Mouse (Mus musculus) myocyte (in vitro differentiated cells): Measurements from ENCODE around the gene Cyth3. TPM values are rescaled to one million over a fixed set of nuclear protein-coding genes. Genes with fewer than 3 reads are reported as not detected.

Source experiments
- H3K27me3 ChIP-seq: one replicate; pipeline ENCODE4 v1.6.1; 2011; ENCODE audit not compliant: control insufficient read depth, insufficient read depth, insufficient read length
- H3K36me3 ChIP-seq: one replicate; pipeline ENCODE4 v1.6.1; 2011; ENCODE audit not compliant: control insufficient read depth, insufficient read depth
- H3K4me2 ChIP-seq: one replicate; pipeline ENCODE4 v1.6.1; 2011; ENCODE audit warnings: low read depth, control low read depth
- H3K4me3 ChIP-seq: one replicate; pipeline ENCODE4 v1.5.1; 2011; ENCODE audit warnings: mild to moderate bottlenecking, control low read depth, moderate library complexity
- H3K79me2 ChIP-seq: one replicate; pipeline ENCODE4 v1.6.1; 2011; ENCODE audit not compliant: control insufficient read depth, insufficient read depth
- H3ac ChIP-seq: one replicate; pipeline ENCODE4 v1.6.1; 2011; ENCODE audit not compliant: control insufficient read depth, insufficient read length
- CEBPB ChIP-seq: IDR thresholded peaks from 2 replicates; pipeline ENCODE4 v1.6.1; 2011; ENCODE audit warnings: mild to moderate bottlenecking, moderate library complexity; ENCODE audit not compliant: poor library complexity, insufficient read depth, severe bottlenecking
- E2F4 ChIP-seq: IDR thresholded peaks from one replicate; pipeline ENCODE4 v1.6.1; 2011; ENCODE audit warnings: mild to moderate bottlenecking, control low read depth, moderate library complexity; ENCODE audit not compliant: insufficient read depth
- MAX ChIP-seq: IDR thresholded peaks from one replicate; pipeline ENCODE4 v1.6.1; 2011; ENCODE audit warnings: low read depth, mild to moderate bottlenecking, control low read depth
- MYOD1 ChIP-seq, 3 experiments: IDR thresholded peaks; one replicate each; pipeline ENCODE4 v1.6.1; 2011; ENCODE audit warnings: control low read depth in 2 of 3, low read depth in 2 of 3, mild to moderate bottlenecking in 2 of 3, moderate library complexity in 1 of 3; ENCODE audit not compliant: insufficient read length in 2 of 3, control insufficient read depth in 1 of 3
- MYOG ChIP-seq, 3 experiments: IDR thresholded peaks; one replicate each; pipeline ENCODE4 v1.6.1; 2011; ENCODE audit warnings: control low read depth in 2 of 3, low read depth in 2 of 3, mild to moderate bottlenecking in 2 of 3; ENCODE audit not compliant: insufficient read length in 2 of 3, control insufficient read depth in 1 of 3, insufficient read depth in 1 of 3
- POLR2A ChIP-seq: IDR thresholded peaks from one replicate; pipeline ENCODE4 v1.6.1; 2011; ENCODE audit warnings: low read depth, mild to moderate bottlenecking, control low read depth, moderate library complexity; ENCODE audit not compliant: insufficient read length
- POLR2AphosphoS2 ChIP-seq: IDR thresholded peaks from one replicate; pipeline ENCODE4 v1.6.1; 2011; ENCODE audit warnings: low read depth, control low read depth; ENCODE audit not compliant: insufficient read length
- REST ChIP-seq: IDR thresholded peaks from one replicate; pipeline ENCODE4 v1.6.1; 2011; ENCODE audit warnings: mild to moderate bottlenecking, control low read depth, moderate library complexity; ENCODE audit not compliant: insufficient read depth, insufficient read length
- SRF ChIP-seq: IDR thresholded peaks from one replicate; pipeline ENCODE4 v1.6.1; 2011; ENCODE audit warnings: low read depth; ENCODE audit not compliant: control insufficient read depth, insufficient read length
- TCF12 ChIP-seq: IDR thresholded peaks from one replicate; pipeline ENCODE4 v1.6.1; 2011; ENCODE audit warnings: mild to moderate bottlenecking, control low read depth; ENCODE audit not compliant: poor library complexity, insufficient read depth, severe bottlenecking
- TCF3 ChIP-seq: IDR thresholded peaks from one replicate; pipeline ENCODE4 v1.6.1; 2011; ENCODE audit warnings: low read depth, control low read depth; ENCODE audit not compliant: insufficient read length
- USF1 ChIP-seq: IDR thresholded peaks from one replicate; pipeline ENCODE4 v1.6.1; 2011; ENCODE audit warnings: low read depth, mild to moderate bottlenecking, control low read depth, moderate library complexity
- polyA plus RNA-seq: library from polyadenylated mRNA; unstranded; fragments of >200 nt; fragmentation: generic; extraction: Trizol; gene quantifications from one replicate; pipeline ENCODE4 v1.2.1, GENCODE M21; 2012; ENCODE audit warnings: missing spikeins

The Cyth3 gene
- polyA plus RNA-seq, 1 experiment, result 18.5 TPM

DNA sequence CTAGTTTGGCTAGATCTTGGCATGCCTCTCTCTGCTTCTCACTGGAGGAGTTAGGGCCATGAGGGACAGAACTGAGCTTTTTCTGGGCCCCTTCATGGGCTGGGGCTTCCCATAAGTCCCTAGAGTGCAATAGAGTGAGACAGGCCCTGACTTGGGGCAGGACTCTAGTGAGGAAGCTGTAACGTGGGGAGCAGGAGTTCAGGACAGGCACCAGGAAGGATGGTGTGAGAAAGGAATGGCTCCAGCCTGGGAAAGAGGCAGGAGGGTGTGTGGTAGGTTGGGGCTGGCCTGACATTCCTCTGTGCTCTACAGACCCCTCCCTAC, 83.4 kb downstream of the Cyth3 start:
- H3K4me3 ChIP-seq, result no peak overlapping the region
- no peaks in the 10 kb centered on the region for H3K27me3 ChIP-seq
- H3ac ChIP-seq, result no peak overlapping the region
- no peak overlapping the region for H3K4me2 ChIP-seq
- peaks cover 12% of the 10 kb centered on the region for H3K36me3 ChIP-seq
- TF ChIP-seq MYOD1 (IDR thresholded peaks at IDR 0.05; ENCODE audit: control insufficient read depth in 1 of 3, insufficient read length in 2 of 3, low read depth in 2 of 3), result no peak
- TF ChIP-seq USF1, result no peak
- TF ChIP-seq E2F4, result no peak
- no peak for TF ChIP-seq TCF3
- no peak for TF ChIP-seq CEBPB
- TF ChIP-seq MYOG (IDR thresholded peaks at IDR 0.05; ENCODE audit: control insufficient read depth in 1 of 3, insufficient read depth in 1 of 3, insufficient read length in 2 of 3, low read depth in 2 of 3), result no peak
- TF ChIP-seq SRF, result no peak
- H3K79me2 ChIP-seq, result no peaks in the 10 kb centered on the region

DNA sequence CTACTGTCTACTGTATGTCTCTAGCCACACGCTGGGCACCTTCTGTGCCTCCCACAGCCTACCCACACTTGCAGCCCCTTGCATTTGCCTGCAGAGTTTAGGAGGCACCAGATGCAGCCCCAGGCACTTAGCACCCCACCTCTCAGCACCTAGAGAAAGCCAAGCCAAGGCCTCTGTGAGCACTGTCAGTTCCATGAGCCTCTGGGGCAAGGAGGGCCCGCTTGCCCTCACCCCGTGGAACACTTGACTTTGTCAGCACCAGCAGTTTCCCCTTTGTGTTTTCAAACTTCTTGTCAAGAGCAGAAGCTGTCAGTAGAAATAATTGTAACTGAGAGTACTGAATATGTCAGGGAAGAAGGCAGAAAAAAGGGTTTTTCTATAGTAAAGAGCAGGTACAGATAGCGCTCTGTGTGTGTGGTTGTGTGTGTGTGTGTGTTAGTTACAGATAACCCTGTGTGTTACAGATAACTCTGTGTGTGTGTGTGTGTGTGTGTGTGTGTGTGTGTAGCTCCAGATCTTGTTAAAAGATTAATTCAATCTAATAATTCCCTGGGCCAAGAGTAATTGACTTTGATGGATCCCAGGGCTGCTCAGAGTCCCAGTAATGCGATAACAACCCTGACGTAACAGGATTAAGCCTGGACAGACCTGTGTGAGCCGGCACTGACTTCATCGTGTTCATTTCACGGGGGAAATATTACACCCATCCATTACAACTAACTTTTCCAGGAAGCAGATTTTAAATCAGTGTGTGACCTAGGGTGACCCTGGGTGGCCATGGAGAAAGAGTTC, 84.0 kb downstream of the Cyth3 start:
- Histone ChIP-seq H3K4me2 (no peak overlapping the region), H3K27me3 (no peaks in the 10 kb centered on the region), H3K4me3 (no peak overlapping the region), H3ac (no peak overlapping the region), H3K36me3 (peaks cover 15% of the 10 kb centered on the region), H3K79me2 (no peaks in the 10 kb centered on the region)
- no peak for TF ChIP-seq POLR2AphosphoS2
- no peak for TF ChIP-seq TCF3
- no peak for TF ChIP-seq TCF12
- TF ChIP-seq POLR2A, result no peak
- no peak for TF ChIP-seq SRF

DNA sequence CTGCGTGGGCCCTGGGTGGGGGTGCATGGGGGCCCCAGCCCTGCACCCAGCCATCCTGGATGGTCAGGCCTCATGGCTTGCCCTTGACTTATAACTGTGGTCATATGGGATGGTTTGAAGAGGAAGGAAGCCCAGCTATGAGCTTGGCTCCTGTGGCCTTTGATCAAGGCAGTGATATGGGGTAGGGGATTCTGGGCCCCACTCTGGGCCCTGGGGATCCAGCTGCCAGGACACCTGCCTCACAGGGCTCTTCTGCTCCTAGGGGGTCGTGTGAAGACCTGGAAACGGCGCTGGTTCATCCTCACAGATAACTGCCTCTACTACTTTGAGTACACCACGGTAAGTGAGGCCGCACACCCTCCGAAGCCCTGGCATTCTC, 84.6 kb downstream of the Cyth3 start:
- TF ChIP-seq TCF3, result no peak
- TF ChIP-seq POLR2A, result no peak
- TF ChIP-seq E2F4, result no peak
- TF ChIP-seq MYOG (IDR thresholded peaks at IDR 0.05; ENCODE audit: control insufficient read depth in 1 of 3, insufficient read depth in 1 of 3, insufficient read length in 2 of 3, low read depth in 2 of 3), result no peak
- TF ChIP-seq MYOD1 (IDR thresholded peaks at IDR 0.05; ENCODE audit: control insufficient read depth in 1 of 3, insufficient read length in 2 of 3, low read depth in 2 of 3), result no peak
- no peak for TF ChIP-seq USF1
- TF ChIP-seq CEBPB, result no peak
- no peak for TF ChIP-seq REST
- TF ChIP-seq MAX, result no peak
- Histone ChIP-seq H3K4me3 (no peak overlapping the region), H3K27me3 (no peaks in the 10 kb centered on the region), H3K36me3 (peaks cover 20% of the 10 kb centered on the region), H3K79me2 (no peaks in the 10 kb centered on the region), H3ac (no peak overlapping the region), H3K4me2 (no peak overlapping the region)

DNA sequence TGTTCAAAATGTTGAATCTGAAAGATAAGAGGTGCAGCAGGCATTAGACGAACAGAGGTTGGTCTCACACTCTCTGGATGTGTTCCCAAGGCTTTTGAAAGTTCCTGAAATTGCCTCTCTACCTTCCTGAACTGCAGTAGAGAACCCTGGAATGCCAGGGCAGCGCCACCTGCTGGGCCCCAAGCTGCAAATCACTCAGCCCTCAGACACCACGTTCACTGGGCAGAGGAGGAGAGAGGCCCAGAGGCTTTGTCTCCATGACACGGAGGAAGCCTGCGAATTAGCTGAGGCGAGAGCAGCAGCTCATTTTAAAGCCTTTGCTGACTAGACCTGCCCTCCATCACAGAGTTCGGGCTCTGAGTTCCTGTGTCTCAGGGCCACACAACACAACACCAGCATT, 89.1 kb downstream of the Cyth3 start:
- no peak for TF ChIP-seq MYOD1 (IDR thresholded peaks at IDR 0.05; ENCODE audit: control insufficient read depth in 1 of 3, insufficient read length in 2 of 3, low read depth in 2 of 3)
- TF ChIP-seq POLR2AphosphoS2, result peak; percentile 47
- TF ChIP-seq E2F4, result no peak
- no peaks in the 10 kb centered on the region for H3K79me2 ChIP-seq
- H3K4me3 ChIP-seq, result no peak overlapping the region
- no peak overlapping the region for H3K4me2 ChIP-seq
- H3K27me3 ChIP-seq, result no peaks in the 10 kb centered on the region
- peaks cover 37% of the 10 kb centered on the region for H3K36me3 ChIP-seq
- H3ac ChIP-seq, result no peak overlapping the region

DNA sequence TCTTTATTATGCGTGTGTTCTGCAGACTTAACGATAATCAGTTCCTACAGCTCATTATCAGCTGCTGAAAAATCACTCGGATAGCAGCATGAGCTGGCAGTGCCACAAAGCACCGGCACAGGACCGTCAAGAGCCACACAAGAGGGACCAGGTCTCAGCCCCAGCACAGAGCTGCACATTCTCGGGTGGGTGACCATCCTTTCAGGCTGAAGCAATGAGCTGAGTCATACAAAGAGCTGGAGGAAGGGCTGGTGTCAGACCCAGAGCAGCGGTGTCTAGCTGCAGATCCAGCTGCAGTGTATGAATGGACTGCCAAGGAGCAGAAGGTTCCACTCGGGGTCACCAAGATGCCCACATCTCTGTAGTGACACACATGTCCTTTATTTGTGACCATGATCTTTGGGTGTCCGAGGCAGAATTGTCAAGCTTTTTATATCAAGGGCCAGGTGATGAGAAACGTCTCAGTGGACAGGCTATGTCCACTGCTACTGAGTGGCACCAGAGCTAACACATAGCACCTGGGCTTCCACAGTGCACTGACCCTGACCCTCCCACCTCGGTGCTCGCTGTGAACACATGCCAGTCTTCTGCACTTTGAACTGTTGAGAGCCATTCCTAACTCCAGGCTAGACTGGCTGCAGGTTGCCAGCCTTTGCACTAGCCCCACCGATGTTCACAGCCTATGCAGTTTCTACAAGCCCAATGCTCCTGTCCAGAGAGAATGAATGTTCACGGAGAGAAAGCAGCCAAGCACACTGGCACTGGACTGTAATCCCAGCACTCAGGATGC, 90.0 kb downstream of the Cyth3 start:
- peaks cover 40% of the 10 kb centered on the region for H3K36me3 ChIP-seq
- H3ac ChIP-seq, result no peak overlapping the region
- no peak overlapping the region for H3K4me3 ChIP-seq
- TF ChIP-seq POLR2AphosphoS2 (peak; percentile 26), SRF (no peak)
- no peaks in the 10 kb centered on the region for H3K27me3 ChIP-seq
- H3K79me2 ChIP-seq, result no peaks in the 10 kb centered on the region
- H3K4me2 ChIP-seq, result no peak overlapping the region

DNA sequence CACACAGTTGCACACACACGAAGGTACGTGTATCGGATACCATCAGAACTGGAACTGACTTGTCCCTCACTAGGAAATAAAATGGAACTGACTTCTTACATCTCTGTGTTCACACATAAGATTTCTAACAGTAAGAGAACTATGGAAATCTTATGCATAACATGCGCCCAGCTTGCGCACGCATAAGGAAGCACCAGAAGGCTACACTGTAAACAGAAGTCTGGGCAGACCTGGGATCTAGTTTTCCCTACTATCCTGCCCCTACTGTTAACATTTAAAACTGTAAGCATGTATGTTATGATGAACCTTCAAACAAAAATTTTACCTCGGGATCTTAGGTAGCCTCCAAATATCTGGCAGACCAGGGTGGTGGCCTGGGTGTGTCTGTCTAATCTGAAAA, 99.7 kb downstream of the Cyth3 start:
- H3K36me3 ChIP-seq, result peaks cover 72% of the 10 kb centered on the region
- TF ChIP-seq E2F4 (no peak), REST (no peak), MYOD1 (IDR thresholded peaks at IDR 0.05; ENCODE audit: control insufficient read depth in 1 of 3, insufficient read length in 2 of 3, low read depth in 2 of 3) (no peak), TCF12 (no peak), POLR2AphosphoS2 (no peak), MYOG (IDR thresholded peaks at IDR 0.05; ENCODE audit: control insufficient read depth in 1 of 3, insufficient read depth in 1 of 3, insufficient read length in 2 of 3, low read depth in 2 of 3) (no peak), TCF3 (no peak), USF1 (no peak), POLR2A (no peak), SRF (no peak), CEBPB (no peak), MAX (no peak)
- no peaks in the 10 kb centered on the region for H3K79me2 ChIP-seq
- H3K27me3 ChIP-seq, result no peaks in the 10 kb centered on the region
- H3ac ChIP-seq, result no peak overlapping the region
- H3K4me2 ChIP-seq, result no peak overlapping the region
- no peak overlapping the region for H3K4me3 ChIP-seq
